Mouse (Mus musculus) retina, postnatal 1 day (tissue): ENCODE measurements at regions not wholly inside any gene's neighbourhood (a gene's known extent, or its start where the extent isn't known, plus 50 kb on each side); places are given as distances from the start of the nearest gene placed in this dataset.
A peak's percentile ranks its signal among the peaks of the same experiment; 100 is the strongest.

ENCODE experiments used
- DNase-seq: peaks from one replicate; pipeline ENCODE4 v3.0.0-alpha.2; 2012

DNA sequence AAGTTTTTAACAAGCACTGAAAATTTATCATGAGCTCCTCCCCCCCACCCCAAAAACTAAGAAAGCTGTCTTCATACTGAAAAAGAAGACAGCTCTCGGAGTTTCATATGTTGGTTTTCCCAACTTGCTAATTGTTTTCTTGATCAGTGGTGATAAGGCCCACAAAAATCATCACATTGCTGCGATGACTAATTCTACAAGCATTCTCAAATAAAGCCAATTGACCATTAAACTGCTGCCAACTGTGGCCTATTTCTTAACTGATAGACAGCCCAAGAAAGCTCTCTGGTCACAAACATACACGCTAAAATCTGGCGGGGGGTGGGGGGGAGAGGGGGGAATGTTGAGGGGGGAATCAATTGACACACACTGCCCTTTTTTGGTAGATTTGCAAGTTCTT is 345.0 kb upstream of the Acvr2a start:
- DNase-seq: no peak

DNA sequence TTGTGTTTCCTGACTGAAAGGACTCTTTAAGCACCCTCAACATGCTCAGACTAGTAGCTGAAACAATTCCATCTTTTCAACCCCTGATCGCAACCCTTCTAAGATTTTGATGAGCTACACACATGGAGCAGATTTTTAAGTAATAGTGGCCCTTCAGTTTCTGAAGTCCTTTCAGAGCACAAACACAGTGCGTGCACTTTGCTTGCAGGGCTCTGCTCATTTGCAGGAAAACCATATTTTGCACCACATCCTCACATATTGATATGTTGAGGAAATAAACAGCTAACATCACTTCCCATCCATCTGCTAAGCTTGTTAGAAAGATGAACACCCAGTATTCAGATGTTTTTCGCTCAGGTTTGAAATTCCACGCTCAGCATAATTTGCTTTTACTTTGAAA is 344.6 kb upstream of the Acvr2a start:
- DNase-seq: no peak

DNA sequence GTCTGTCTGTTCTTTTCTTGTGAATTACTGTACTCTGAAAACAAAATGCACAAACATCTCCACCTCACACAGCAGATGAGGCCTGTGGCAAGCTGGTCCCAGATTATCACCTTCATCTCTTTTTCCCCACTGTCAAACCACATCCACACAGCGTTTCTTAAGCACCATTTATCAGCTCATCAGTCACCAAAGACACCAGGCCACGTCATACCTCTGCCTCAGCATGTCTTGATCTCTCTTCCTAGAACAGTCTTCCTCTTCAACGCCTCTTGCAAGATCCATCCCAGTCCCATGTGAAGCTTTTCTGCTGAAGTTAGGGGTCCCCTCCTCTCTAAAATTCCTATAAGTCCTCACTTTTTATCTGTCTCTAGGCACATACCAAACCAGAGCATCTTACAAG is 340.8 kb upstream of the Acvr2a start:
- no peak for DNase-seq

DNA sequence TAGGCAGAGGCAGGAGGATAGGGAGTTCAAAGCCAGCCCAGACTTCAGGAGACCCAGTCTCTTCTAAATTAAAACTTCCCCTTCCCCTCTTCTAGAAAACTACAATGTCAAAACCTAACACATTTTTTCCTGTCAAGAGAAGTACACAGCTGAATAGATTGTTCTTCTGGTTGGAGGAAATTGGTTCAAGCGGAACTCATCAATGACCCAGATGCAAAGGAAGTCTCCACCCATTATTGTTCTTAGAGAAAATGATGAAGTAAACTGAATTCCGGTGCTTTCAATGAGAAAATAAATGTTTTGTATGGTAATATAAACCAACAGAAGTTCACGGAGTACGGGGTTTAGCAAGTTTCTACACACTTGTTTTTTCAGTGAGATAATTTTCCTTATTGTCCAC is 339.3 kb upstream of the Acvr2a start:
- DNase-seq: no peak

DNA sequence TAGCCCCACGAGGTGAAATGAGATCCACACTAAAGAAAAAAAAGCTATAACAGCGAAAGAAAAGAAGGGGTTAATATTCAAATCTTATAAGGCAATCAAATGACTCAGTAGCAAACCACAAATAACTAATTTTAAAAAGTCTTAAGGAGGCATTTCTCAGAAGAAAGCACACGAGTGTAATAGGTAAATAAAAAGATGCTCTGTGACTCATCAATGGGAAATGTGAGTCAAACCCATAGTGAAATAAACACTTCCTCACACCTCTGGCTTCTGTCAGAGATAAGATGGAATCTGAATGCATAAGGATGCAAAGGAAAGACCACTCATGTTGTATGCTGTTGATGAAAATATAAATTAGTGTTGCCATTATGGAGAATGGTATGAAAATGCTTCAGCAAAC is 337.1 kb upstream of the Acvr2a start:
- no peak for DNase-seq

DNA sequence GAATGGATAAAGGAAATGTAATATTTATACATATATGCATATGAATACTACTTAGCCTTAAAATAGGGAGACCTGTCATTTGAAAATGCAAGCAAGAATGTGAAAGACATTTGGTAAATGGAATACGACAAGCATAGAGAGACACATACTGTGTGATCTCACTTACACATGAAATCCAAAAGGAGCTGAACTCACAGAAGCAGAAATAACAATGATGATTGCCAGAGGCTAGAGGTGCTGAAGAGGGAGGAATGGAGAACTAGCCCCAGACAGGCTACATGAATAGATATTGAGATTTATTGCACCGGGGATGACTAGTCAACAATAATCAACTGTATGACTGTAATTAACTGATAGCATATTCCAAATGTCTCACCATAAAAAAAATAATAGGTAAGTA is 336.6 kb upstream of the Acvr2a start:
- DNase-seq: peak; percentile 62

DNA sequence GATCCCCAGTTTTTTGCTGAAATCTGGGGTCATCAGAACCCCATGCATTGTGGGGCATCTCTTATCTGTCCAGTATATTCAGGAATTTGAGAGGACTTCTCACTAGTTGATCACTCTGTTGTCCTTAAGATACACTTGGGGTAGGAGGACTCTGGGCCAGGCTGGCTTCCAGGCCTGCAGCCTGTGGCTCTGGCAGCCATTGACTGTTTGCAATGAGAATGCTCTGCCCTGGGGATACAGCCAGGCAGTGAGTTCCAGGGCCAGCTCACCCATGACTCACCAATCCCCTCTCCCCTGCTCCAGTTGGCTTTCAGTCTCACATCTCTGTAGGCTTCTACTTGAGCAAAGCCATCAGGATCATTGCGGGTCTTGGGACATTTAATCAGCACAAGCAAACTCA is 334.3 kb upstream of the Acvr2a start:
- no peak for DNase-seq

DNA sequence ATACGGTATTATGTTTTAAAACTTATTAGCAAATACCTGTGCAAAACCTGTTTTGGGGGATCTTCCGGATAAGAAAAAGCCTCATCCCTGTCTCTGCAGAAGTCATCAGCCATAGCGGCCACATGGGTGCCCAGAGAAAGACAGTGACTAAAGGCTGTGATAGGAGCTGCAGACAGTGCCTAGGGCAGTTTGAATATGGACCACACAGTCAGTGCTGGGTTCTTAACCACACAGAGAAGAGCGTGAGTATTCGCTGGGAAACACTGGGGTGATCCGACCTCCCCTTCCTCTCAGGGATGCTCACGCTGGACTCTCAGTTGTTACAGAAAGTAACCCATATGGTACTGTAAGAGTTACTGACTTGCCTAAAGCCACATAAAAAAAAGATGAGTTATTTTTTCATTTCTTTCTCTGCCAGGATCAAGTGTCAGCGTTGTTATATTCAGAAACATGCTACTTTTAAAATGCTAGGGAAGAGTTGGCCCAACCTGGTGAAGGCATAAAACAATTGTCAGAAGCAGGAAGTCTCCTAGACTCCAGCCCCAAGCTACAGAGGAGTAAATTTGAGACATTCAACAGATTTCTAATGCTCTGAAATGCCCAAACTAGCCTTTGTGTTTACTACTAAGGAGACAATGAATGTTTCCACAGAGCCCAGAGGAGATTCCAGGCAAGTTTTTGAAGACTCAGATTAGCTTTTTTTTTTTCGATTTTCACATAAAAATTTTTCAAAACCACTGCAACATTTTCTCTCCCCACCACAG is 333.3 kb upstream of the Acvr2a start:
- no peak for DNase-seq

DNA sequence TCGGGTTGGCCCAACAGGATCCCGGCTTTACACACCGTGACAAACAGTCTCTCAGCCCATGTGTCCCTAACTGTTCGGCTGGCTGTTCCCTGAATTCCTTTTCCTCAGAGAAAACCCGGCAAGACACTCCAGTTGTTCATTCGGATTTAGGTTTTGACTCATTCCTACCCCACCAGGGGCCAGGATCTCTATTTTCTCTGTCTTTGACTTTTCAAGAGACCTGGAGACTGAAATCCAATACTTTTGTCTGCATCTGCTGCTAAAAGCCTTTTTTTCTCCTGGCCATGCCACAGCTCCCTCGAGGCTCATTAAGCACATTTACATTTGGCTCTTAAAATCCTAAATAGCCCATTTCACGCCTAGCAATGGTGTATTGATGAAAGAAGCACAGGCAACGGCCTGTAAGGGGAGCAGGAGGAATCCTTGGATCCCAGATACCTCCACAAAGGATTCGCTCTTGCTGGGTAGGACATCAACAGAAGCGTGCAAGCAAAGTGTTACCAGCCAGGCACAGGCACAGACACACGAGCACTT is 332.6 kb upstream of the Acvr2a start:
- DNase-seq: no peak

DNA sequence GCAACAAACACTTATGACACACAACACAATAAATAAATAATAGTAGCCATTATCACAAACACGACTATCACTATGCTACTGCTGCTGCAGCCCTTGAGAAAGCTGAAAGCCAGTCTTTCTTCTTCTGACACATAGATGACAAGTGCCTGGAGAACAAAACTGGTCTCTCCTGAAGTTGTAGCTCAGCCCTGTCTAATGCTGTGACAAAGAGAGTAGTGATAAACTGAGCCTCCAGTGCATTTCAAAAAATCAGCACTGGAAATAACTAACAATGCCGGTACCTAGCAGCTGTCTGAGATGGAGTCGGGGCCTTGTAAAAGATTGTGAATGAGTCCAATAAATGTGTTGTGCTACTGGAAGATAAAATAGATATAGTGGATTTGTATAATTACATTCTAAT is 320.3 kb upstream of the Acvr2a start:
- no peak for DNase-seq

DNA sequence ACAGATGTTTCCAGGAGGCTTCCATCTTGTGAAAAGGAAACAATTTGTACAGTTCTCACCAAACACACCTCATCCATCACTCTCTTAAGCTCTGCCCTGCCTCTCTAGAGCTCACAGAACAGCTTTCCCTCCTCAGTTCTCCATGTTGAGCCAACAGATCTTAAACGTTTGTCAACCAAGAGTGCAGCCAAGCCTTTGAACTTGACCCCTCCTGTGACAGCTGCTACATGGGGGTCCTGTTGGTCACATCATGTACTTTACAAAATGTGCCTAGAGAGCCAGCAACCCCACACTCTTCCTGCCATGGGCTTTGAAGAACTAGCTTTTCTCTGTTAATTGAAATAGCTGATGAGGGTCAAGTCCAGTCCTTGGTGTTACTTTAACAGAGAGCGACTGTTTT is 319.8 kb upstream of the Acvr2a start:
- no peak for DNase-seq

DNA sequence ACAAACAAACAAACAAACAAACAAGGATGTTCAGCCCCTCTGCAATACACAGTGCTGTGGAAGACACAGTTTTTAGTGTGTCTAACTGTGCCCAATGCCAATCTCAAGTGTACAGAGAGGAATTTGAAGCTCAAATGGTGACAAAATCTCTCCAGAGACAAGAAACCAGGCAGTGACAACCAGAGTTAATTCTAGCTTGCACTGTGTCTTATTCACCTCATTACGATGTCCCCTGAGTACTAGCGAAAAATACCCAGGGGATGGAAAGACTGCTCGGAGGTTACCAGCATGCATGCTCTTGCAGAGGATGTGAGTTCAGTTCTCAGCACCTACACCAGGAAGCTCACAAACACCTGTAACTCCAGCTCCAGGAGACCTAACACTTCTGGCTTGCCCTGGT is 319.3 kb upstream of the Acvr2a start:
- DNase-seq: no peak

DNA sequence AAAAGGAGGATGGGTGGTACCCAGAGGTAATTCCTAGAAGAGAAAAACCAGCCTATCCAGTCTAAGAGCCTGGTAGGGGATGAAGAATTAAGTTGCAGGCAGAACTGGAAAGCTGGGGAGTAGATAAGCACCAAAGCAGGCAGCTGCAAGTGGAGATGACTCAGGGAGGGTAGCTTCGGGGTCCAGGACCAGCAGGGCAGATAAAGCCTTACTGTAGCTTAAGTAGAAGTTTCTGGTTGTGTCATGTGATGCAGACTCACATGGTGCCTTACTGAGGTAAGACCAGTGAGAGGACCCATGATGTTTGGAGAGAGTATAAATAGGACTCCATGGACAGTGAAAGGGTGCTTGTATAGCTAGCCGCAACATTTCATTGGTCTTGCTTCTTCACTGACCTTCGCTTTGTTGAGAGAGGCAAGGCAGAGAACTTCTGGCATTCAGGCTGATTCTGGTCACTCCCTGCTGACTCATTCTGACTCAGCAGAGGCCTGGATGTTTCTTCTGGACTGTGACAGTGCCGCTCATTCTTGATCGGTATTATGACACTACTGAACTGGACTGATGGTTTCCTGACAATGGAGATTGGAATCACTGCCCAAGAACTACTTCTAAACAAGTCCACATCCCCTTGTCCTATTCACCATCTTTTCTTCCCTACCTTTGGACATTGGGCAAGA is 315.7 kb upstream of the Acvr2a start:
- DNase-seq: no peak

DNA sequence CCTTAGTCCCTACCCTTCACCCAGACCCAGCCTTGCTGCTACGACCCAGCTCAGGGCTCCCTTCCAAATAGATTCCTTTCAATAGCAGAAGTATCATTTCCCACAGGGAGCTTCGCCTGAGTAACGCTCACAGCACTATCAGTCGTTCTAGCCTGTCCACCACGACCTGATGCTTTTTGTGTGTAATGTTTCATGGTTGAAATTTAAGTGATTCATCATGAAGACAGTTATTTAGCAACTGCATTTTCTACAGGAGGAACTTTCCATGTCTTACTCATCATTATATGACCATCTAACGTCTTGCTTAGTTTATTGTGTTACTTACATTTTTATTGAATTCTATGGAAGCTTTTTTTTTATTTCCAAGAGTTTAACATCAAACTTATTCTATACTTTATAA is 314.5 kb upstream of the Acvr2a start:
- no peak for DNase-seq

DNA sequence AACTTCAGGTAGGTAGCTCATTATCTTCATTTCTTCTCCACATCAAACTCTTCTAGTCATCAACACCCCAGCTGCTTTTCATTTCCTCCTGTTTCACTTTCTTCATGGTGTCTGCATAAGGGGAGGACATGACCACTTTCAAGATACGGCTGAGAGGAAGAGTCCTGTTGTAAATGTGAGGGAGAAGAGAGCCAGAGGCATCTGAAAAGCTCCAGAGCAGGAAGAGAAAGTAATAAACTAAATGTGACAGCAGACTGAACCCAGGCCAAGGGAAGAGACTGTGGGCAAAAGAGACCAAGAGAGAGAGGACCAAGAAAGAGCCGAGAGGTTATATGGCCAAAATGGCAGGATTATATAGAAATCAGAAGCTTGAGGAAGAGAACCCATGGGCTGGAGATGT is 312.5 kb upstream of the Acvr2a start:
- DNase-seq: no peak

DNA sequence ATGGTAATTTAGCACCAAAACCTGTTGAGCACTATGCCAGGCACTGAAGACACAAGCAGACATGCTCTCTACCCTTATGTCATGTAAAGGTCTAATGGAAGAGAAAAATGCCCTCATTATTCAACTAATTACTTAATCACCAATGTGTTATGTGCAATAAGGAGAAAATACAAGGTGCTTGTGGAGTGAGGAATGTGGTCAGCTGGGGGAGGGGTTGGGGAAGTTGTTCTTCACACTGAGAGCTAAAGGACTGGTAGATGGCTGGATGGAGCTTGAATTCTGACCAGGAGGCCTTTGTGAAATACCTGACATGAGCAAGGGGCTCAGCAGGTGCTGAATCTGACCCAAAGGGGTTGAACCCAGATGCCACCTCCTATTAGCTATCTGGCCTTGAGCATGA is 300.1 kb upstream of the Acvr2a start:
- DNase-seq: no peak

DNA sequence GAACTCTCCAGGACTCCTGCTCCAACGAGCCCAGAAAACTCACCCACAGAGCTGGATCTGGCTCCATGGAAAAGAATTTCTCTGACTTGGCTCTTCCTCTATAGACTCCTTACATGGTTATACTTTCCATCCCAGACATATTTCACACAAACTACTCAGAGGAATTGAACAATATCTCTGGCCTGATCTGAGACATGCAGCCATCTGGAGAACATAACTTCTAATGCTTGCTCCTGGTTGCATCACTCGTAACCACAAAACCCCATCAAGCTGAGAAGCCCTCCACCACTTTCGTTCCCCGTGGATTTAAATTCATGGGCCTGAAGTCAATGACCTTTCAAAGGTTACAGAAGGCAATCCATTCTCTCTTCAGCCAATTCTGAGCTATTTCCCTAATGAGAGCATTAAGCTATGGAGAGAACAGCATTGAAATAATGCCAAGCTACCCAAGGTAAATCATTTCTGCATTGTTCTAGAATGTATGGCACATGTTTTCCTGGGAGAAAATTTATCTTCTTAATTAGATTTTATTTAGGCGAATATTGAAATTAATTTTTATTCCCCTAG is 294.0 kb upstream of the Acvr2a start:
- no peak for DNase-seq

DNA sequence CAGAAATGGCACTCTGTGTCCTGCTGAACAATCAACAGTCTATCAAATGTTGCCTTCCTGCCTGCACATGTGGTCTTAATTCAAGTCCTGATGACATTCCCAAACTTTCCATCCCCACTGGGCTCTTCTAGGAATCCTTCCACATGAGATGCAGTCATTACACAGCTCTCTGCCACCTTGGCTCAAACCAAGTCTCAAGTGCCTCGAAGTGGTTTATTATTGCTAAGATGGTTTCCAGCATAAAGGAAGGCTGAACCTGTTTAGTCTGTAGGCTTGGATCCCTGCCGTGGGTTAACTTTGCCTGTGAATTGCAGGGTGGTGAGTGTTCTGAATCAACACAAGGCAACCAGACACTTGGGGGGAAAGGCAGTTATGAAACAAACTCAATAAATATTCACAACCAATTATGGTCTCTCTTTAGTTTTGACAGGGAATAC is 293.4 kb upstream of the Acvr2a start:
- DNase-seq: no peak

DNA sequence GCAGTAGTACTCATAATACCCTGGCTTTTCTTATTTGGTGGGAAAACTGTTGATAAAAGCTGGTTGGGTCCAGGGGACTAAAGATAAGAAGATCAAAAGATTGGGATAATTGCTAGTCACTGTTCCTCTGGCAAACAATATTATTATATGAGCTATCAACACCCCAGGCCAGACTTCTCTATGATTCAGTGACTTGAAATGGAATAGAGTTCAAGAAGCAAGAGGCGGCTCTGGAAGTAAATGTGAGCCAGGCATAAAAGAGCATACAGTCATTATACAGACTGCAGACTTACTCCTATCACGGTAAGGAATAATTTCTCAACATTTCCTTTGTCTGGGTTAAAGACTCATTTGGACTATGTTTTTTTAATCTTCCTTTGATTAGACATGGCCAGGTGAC is 278.5 kb upstream of the Acvr2a start:
- DNase-seq: no peak

DNA sequence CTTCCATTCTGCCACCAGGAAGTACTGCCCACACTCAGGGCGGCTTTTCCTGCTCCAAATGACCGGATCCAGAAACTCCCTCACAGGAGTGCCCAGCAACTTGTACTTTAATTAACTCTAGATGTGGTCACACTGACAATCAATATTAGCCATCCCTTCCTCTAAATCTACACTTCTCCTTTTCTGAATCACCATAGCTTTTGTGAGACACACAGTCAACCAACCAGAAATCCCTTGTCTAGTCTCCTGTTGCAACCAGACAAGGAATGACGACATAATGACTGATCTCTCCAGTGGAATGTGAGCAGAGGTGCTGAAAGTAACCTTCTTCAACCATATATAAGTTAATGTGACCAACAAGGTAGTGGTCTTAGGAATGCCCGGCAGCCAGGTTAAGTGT is 277.0 kb upstream of the Acvr2a start:
- no peak for DNase-seq

DNA sequence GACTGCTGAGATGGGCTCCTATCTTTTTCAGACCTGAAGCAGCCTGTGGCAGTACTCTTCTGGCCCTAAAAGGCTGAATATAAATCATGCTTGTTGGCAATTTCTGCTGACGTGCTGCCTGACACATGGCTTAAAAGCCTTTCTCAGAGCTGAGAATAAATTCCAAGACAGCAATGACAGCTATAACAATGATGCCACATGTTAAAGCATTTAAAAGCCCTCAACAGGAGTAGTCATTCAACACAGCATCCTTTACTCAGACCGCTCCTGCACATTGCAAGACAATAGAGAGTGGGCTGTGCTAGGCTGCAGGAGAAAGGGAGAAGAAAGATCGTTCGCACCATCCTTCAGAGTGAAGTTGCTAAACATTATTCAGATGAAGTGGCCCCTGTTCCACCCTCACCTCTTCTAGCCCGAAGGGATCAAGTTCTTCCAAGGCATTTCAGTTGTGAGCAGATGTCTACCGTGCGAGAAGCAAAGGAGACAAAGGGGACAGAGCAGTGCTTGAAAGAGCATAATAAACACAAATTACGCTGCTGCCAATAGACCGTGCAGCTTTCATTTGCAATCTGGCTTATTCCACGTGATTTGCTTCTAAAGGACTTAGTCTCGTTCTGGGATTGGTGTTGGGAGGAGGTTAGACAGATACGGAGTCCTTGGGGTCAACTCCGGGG is 275.1 kb upstream of the Acvr2a start:
- DNase-seq: peak; percentile 71

DNA sequence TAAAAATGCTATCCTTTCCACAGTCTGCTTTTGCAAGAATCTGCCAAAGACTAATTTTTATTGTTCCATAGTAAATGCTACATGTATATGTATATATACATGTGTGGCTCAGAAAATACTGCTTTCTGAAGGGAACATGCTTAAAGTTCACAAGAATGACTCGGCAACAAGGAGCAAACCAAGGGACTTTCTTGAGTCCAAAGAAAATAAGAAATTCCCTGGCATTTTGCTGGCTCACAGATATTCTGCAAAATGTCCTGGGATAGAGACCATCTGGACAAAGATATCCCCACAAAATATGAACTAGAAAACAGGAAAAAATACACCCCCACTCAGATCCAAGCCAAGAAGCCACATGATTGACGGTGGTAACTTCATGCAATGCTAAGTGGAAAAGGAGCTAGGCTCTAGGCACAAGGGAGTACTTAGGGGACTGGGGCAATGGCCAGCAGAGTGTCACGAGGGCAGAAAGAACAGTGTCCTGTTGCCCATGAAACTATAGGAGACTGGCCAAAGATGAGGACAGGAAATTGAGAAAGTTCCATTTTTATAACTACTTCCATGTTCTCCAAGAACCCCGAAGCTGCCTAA is 274.3 kb upstream of the Acvr2a start:
- no peak for DNase-seq

DNA sequence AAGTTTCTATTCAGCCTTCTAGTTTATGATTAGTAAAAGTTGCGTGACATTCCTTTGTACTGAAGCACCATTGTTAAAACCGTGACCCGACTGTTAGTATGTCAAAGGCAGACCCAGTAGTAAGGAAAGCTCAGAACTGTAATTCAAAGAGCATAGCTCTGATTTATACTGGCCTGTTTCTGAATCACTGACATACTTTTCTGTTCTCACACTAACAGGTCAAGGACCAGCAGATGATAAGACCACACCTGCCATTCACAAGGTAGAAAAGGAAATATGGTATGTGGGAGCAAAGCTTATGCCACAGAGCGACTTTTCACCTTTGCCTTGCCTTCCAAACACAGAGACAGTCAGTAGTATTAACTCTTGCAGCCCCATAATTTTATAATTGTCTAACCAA is 269.5 kb upstream of the Acvr2a start:
- DNase-seq: no peak
